Comparison of ENCODE assay signal across 17 mouse cellular contexts in genomic region chr13:69591338-69591737, GRCm38 (mm10).
"Had no signal": no experiment of that assay in that cellular context is flagged by ENCODE, and none has a peak within 500 bp of the region (broad histone marks: within the 10 kb centered on the region; RNA-seq: fewer than 3 reads in every experiment).

No protein-coding gene starts in this region.

- H3K9me3 ChIP-seq: limb, embryonic 13.5 days; liver, embryonic 13.5 days; lung, embryonic 15.5 days; megakaryocyte, embryonic 14.5 days; stomach, embryonic 15.5 days had no signal

- H3K36me3 ChIP-seq: liver, embryonic 13.5 days; lung, embryonic 15.5 days; stomach, embryonic 15.5 days had no signal

- H3K27ac ChIP-seq: limb, embryonic 13.5 days; liver, embryonic 13.5 days; lung, embryonic 15.5 days; macrophage; stomach, embryonic 15.5 days had no signal

- H3K27me3 ChIP-seq: limb, embryonic 13.5 days; liver, embryonic 13.5 days; lung, embryonic 15.5 days; stomach, embryonic 15.5 days had no signal

- H3K4me1 ChIP-seq: limb, embryonic 13.5 days; liver, embryonic 13.5 days; lung, embryonic 15.5 days; stomach, embryonic 15.5 days had no signal

- DNase-seq: kidney, adult 8-10 months; kidney, postnatal 25 days; layer of hippocampus, adult 9-11 months; layer of hippocampus, postnatal 36 days; liver, embryonic 13.5 days; liver, postnatal 0 days; lung, postnatal 14 days; right cerebral cortex, postnatal 14 days; thymus, adult 18-20 months; thymus, postnatal 14 days had no signal

- ATAC-seq: inflammation-experienced regulatory T-cells, adult 6 months; liver, postnatal 0 days had no signal

- H3K4me2 ChIP-seq: limb, embryonic 13.5 days; liver, embryonic 13.5 days; lung, embryonic 15.5 days; midbrain, embryonic 11.5 days; stomach, embryonic 15.5 days had no signal

- H3K9ac ChIP-seq: limb, embryonic 13.5 days; liver, embryonic 13.5 days; liver, postnatal 0 days; lung, embryonic 15.5 days; stomach, embryonic 15.5 days had no signal

- H3K4me3 ChIP-seq: limb, embryonic 13.5 days; liver, embryonic 13.5 days; lung, embryonic 15.5 days; megakaryocyte, embryonic 14.5 days; stomach, embryonic 15.5 days had no signal
